Mouse (Mus musculus): Measurements from ENCODE around the gene Mpdz. TPM values are rescaled to one million over a fixed set of nuclear protein-coding genes. Genes with fewer than 3 reads are reported as not detected.

Mpdz gene
- polyA plus RNA-seq (2014; fragmentation: Illumina TruSeq; extraction: RNeasy Lipid Tissue Mini Kit (QIAGEN cat#74804); ENCODE audit: low read depth, low replicate concordance): 50.8 TPM

GRCm38 (mm10) chr4:81442078-81442981 is at the start of gene Mpdz:
TSS of gene Mpdz (minus strand) at chr4:81442815.

Data from heart, adult 10 weeks (tissue).